15 mouse cellular contexts compared by ENCODE assay signal in the genomic region with DNA sequence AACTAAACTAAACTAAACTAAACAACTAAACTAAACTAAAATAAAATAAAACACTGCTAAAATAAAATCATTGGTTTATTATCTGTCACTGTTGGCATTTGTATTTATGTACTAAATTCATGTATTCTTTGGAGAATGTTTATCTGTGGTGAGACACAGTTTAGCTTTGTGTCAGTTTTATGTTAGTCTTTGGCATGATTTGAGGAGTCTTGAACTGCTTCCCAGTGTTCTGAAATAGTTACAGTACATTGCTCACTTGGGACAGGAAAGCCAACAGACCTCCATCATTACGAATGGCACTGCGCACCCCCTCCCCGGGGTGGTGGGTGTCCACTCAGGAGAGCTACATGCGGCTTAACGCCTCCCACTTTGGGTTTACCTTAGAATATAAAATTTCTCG.
"Had no signal": no experiment of that assay in that cellular context is flagged by ENCODE, and none has a peak within 500 bp of the region (broad histone marks: within the 10 kb centered on the region; RNA-seq: fewer than 3 reads in every experiment).

No protein-coding gene starts in this region.

- ATAC-seq: liver, postnatal 0 days; midbrain, embryonic 13.5 days; midbrain, embryonic 15.5 days had no signal

- H3K4me2 ChIP-seq: liver, embryonic 15.5 days; midbrain, embryonic 11.5 days; midbrain, embryonic 13.5 days; midbrain, embryonic 15.5 days; neural tube, embryonic 12.5 days; stomach, embryonic 15.5 days had no signal

- H3K36me3 ChIP-seq: liver, embryonic 15.5 days; midbrain, embryonic 13.5 days; midbrain, embryonic 15.5 days; neural tube, embryonic 12.5 days; stomach, embryonic 15.5 days had no signal

- H3K9me3 ChIP-seq: liver, embryonic 15.5 days; midbrain, embryonic 13.5 days; midbrain, embryonic 15.5 days; neural tube, embryonic 12.5 days; stomach, embryonic 15.5 days had no signal

- DNase-seq: liver, postnatal 0 days; lung, adult 2 months; right cerebral cortex, postnatal 14 days; thymus, adult 2 months; thymus, postnatal 25 days; thymus, postnatal 4 days had no signal

- H3K27ac ChIP-seq: liver, embryonic 15.5 days; macrophage; midbrain, embryonic 13.5 days; midbrain, embryonic 15.5 days; neural tube, embryonic 12.5 days; stomach, embryonic 15.5 days; stomach, postnatal 0 days had no signal

- H3K4me3 ChIP-seq: liver, embryonic 15.5 days; megakaryocyte, embryonic 14.5 days; midbrain, embryonic 13.5 days; midbrain, embryonic 15.5 days; neural tube, embryonic 12.5 days; stomach, embryonic 15.5 days had no signal

- H3K4me1 ChIP-seq: liver, embryonic 15.5 days; megakaryocyte, embryonic 14.5 days; midbrain, embryonic 13.5 days; midbrain, embryonic 15.5 days; neural tube, embryonic 12.5 days; stomach, embryonic 15.5 days had no signal

- H3K9ac ChIP-seq: liver, embryonic 15.5 days; liver, postnatal 0 days; midbrain, embryonic 13.5 days; midbrain, embryonic 15.5 days; neural tube, embryonic 12.5 days; stomach, embryonic 15.5 days had no signal

- H3K27me3 ChIP-seq: liver, embryonic 15.5 days; megakaryocyte, embryonic 14.5 days; midbrain, embryonic 13.5 days; midbrain, embryonic 15.5 days; neural tube, embryonic 12.5 days; stomach, embryonic 15.5 days had no signal
